ENCODE assay signal across 10 mouse cellular contexts in genomic region chr17:33756108-33756790, GRCm38 (mm10). TPM values are rescaled to one million over a fixed set of nuclear protein-coding genes. Genes with fewer than 3 reads are reported as not detected.
DNase-seq lines count a peak whose midpoint lies in the region; TF ChIP-seq lines count a peak whose summit lies in the region.
"Had no signal": no experiment of that assay in that cellular context is flagged by ENCODE, and none has a peak within 500 bp of the region (broad histone marks: within the 10 kb centered on the region; RNA-seq: fewer than 3 reads in every experiment).

No protein-coding gene starts in this region.

- peak; percentile 27 for DNase-seq in cerebellum, adult 11-12 months
- no peak for DNase-seq in cerebellum, adult 8-10 months
- no peak for DNase-seq in layer of hippocampus, adult 2 months (ENCODE audit: low spot score in 2 of 2)
- no peak for DNase-seq in layer of hippocampus, postnatal 14 days (ENCODE audit: low spot score in 2 of 2)
- peak; percentile 63 to 67 for DNase-seq in heart, postnatal 10 days
- DNase-seq in lung, postnatal 25 days (ENCODE audit: low spot score): peak; percentile 64
- no peak for DNase-seq in MN1 (ENCODE audit: low spot score)
- DNase-seq in embryo, embryonic 10.5 days (ENCODE audit: low spot score): no peak
- DNase-seq: embryo, embryonic 11 days had no signal

- no peak for TF ChIP-seq CTCF in layer of hippocampus, adult 2 months (conservative IDR thresholded peaks at IDR 0.05)

- intact Hi-C loops in heart, postnatal 10 days (cut with DNase I): no loop called here

- peak overlapping the region; percentile 68 for H3K27ac ChIP-seq in layer of hippocampus, adult 2 months
- H3K27ac ChIP-seq: liver, embryonic 14.5 days had no signal

- no peak overlapping the region for H3K4me3 ChIP-seq in layer of hippocampus, adult 2 months

RNA-seq across cellular contexts. Expression of gene Rab11b, which starts 4.1 kb away (rescaled TPM):
- 100 to 1,000 TPM; 306 to 322 TPM for total RNA-seq in layer of hippocampus, adult 2 months (2021)
- 100 to 1,000 TPM; 281 to 286 TPM for total RNA-seq in layer of hippocampus, postnatal 14 days (2021)
- total RNA-seq in heart, postnatal 10 days (2021): 100 to 1,000 TPM; 343 to 349 TPM

RNA-seq across cellular contexts. Expression of gene Angptl4, which starts 25.4 kb away (rescaled TPM):
- 1 to 10 TPM; 4.1 to 4.2 TPM for total RNA-seq in layer of hippocampus, adult 2 months (2021)
- total RNA-seq in layer of hippocampus, postnatal 14 days (2021): 1 to 10 TPM; 4.8 to 5.8 TPM
- 100 to 1,000 TPM in 1 of 2 experiments, 10 to 100 TPM in 1; 34.9 to 119 TPM for total RNA-seq in heart, postnatal 10 days (2021)

RNA-seq across cellular contexts. Expression of gene March2, which starts 37.8 kb away (rescaled TPM):
- 10 to 100 TPM; 84.7 to 86.1 TPM for total RNA-seq in layer of hippocampus, adult 2 months (2021)
- 10 to 100 TPM; 84.7 to 89.0 TPM for total RNA-seq in layer of hippocampus, postnatal 14 days (2021)
- total RNA-seq in heart, postnatal 10 days (2021): 100 to 1,000 TPM; 120 to 121 TPM

RNA-seq across cellular contexts. Expression of gene Kank3, which starts 54.1 kb away (rescaled TPM):
- 10 to 100 TPM; 35.2 to 40.6 TPM for total RNA-seq in layer of hippocampus, adult 2 months (2021)
- 10 to 100 TPM; 45.2 to 48.1 TPM for total RNA-seq in layer of hippocampus, postnatal 14 days (2021)
- 10 to 100 TPM; 78.7 to 84.2 TPM for total RNA-seq in heart, postnatal 10 days (2021)

Comparison
In these comparisons a context has a peak if more than half of its experiments do, and no peak if none do; other contexts are left out.
1. DNase-seq: peak in cerebellum, adult 11-12 months (single experiment), heart, postnatal 10 days (2 of 2) and lung, postnatal 25 days (single experiment); none in cerebellum, adult 8-10 months (single experiment), layer of hippocampus, adult 2 months (0 of 2), layer of hippocampus, postnatal 14 days (0 of 2), MN1 (single experiment) and embryo, embryonic 10.5 days (single experiment).
2. RNA of gene Angptl4, which starts 25.4 kb away (total RNA-seq): 34.9 to 119 TPM in heart, postnatal 10 days; 4.8 to 5.8 TPM in layer of hippocampus, postnatal 14 days and 4.1 to 4.2 TPM in layer of hippocampus, adult 2 months; every median in the first group is over 4 times any median in the second.